Mouse (Mus musculus) forebrain, embryonic 16.5 days (tissue): Measurements from ENCODE around the gene Fuk. TPM values are rescaled to one million over a fixed set of nuclear protein-coding genes. Genes with fewer than 3 reads are reported as not detected.

Experiments
- ATAC-seq: fragments of 200-750 bp; cut with Nextera tagmentation; 2 replicates; pipeline ENCODE4 v1.8.0; 2017; ENCODE audit warnings: mild to moderate bottlenecking, moderate library complexity
- H3K27ac ChIP-seq: fragments of 300-500 bp; sonication (generic); 2 replicates; pipeline ENCODE4 v1.5.1; 2014; ENCODE audit warnings: low read length, control low read depth
- H3K27me3 ChIP-seq: fragments of 300-500 bp; sonication (generic); replicated peaks from 2 replicates; pipeline ENCODE4 v1.6.1; 2014; ENCODE audit warnings: low read length; ENCODE audit not compliant: control insufficient read depth, insufficient read depth
- H3K36me3 ChIP-seq: fragments of 300-500 bp; sonication (generic); 2 replicates; pipeline ENCODE4 v1.6.1; 2014; ENCODE audit not compliant: control insufficient read depth, insufficient read depth
- H3K4me1 ChIP-seq: fragments of 300-500 bp; sonication (generic); replicated peaks from 2 replicates; pipeline ENCODE4 v1.6.1; 2014; ENCODE audit warnings: low read length; ENCODE audit not compliant: control insufficient read depth, insufficient read depth
- H3K4me2 ChIP-seq: fragments of 300-500 bp; sonication (generic); 2 replicates; pipeline ENCODE4 v1.6.1; 2014; ENCODE audit warnings: mild to moderate bottlenecking, low read length, control low read depth
- H3K4me3 ChIP-seq: fragments of 300-500 bp; sonication (generic); replicated peaks from 2 replicates; pipeline ENCODE4 v1.5.1; 2014; ENCODE audit warnings: mild to moderate bottlenecking, low read length, control low read depth
- H3K9ac ChIP-seq: fragments of 300-500 bp; sonication (generic); replicated peaks from 2 replicates; pipeline ENCODE4 v1.6.1; 2014; ENCODE audit warnings: low read depth, low read length, control low read depth
- H3K9me3 ChIP-seq: fragments of 300-500 bp; sonication (generic); 2 replicates; pipeline ENCODE4 v1.6.1; 2016; ENCODE audit warnings: low read length; ENCODE audit not compliant: control insufficient read depth
- WGBS: fragments of 180-500 bp; shearing (Covaris S2); extraction: QIAGEN DNeasy Blood & Tissue Kit; methylation state at CpG from one replicate; pipeline ENCODE4 v1.1.7; 2014; 5-methylcytosine and 5-hydroxymethylcytosine counted together
- polyA plus RNA-seq: library from polyadenylated mRNA; unstranded; fragments of >200 nt; fragmentation: Nextera tagmentation; extraction: Ambion mirVana; gene quantifications from 2 replicates; pipeline ENCODE4 v1.2.1, GENCODE M21; 2015

The Fuk gene
- polyA plus RNA-seq, 1 experiment from 2014 or later, result 8.4 TPM

GRCm38 (mm10) chr8:110905404-110905803 is 3.1 kb upstream of the Fuk start:
- Histone ChIP-seq H3K4me1 (peaks cover 4% of the 10 kb centered on the region; the same call in 1 of the 2 replicates), H3K9me3 (no peaks in the 10 kb centered on the region), H3K36me3 (no peaks in the 10 kb centered on the region), H3K27ac (no peak overlapping the region), H3K9ac (no peak overlapping the region), H3K4me3 (no peak overlapping the region), H3K27me3 (no peaks in the 10 kb centered on the region), H3K4me2 (no peak overlapping the region)
- WGBS, result 89% methylated on average over 6 of the region's 6 CpGs
- no peak for ATAC-seq

- 58% methylated on average over 2 of the region's 2 CpGs for WGBS
- H3K4me1 ChIP-seq, result peaks cover 4% of the 10 kb centered on the region; the same call in 1 of the 2 replicates
- no peak; the same call in 1 of the 2 replicates for ATAC-seq
- H3K27me3 ChIP-seq, result no peaks in the 10 kb centered on the region
- no peak overlapping the region for H3K9ac ChIP-seq
- no peak overlapping the region for H3K27ac ChIP-seq
- H3K4me2 ChIP-seq, result peak overlapping the region; percentile 60; the same call in 1 of the 2 replicates
- peak overlapping the region; percentile 72; the same call in 1 of the 2 replicates for H3K4me3 ChIP-seq
- H3K9me3 ChIP-seq, result no peaks in the 10 kb centered on the region
- no peaks in the 10 kb centered on the region for H3K36me3 ChIP-seq
Observed at GRCm38 (mm10) chr8:110902579-110902965, 284 bp upstream of the Fuk start.

GRCm38 (mm10) chr8:110901056-110901455 is 1.2 kb downstream of the Fuk start:
- Histone ChIP-seq H3K9ac (no peak overlapping the region), H3K27ac (no peak overlapping the region), H3K4me2 (no peak overlapping the region), H3K4me1 (peaks cover 4% of the 10 kb centered on the region; the same call in 1 of the 2 replicates), H3K36me3 (no peaks in the 10 kb centered on the region), H3K9me3 (no peaks in the 10 kb centered on the region), H3K4me3 (no peak overlapping the region), H3K27me3 (no peaks in the 10 kb centered on the region)
- no peak for ATAC-seq
- 82% methylated on average over 3 of the region's 3 CpGs for WGBS

GRCm38 (mm10) chr8:110897495-110897894 is 4.8 kb downstream of the Fuk start:
- Histone ChIP-seq H3K27me3 (no peaks in the 10 kb centered on the region), H3K4me2 (no peak overlapping the region), H3K36me3 (no peaks in the 10 kb centered on the region), H3K9me3 (no peaks in the 10 kb centered on the region), H3K27ac (no peak overlapping the region), H3K4me3 (no peak overlapping the region), H3K4me1 (peaks cover 4% of the 10 kb centered on the region; the same call in 1 of the 2 replicates), H3K9ac (no peak overlapping the region)
- ATAC-seq, result no peak
- 93% methylated on average over 6 of the region's 6 CpGs for WGBS

GRCm38 (mm10) chr8:110895812-110896211 is 6.5 kb downstream of the Fuk start:
- Histone ChIP-seq H3K27me3 (no peaks in the 10 kb centered on the region), H3K4me3 (no peak overlapping the region), H3K27ac (no peak overlapping the region), H3K36me3 (no peaks in the 10 kb centered on the region), H3K9ac (no peak overlapping the region), H3K9me3 (no peaks in the 10 kb centered on the region), H3K4me1 (no peaks in the 10 kb centered on the region), H3K4me2 (no peak overlapping the region)
- ATAC-seq, result no peak
- 98% methylated on average over 13 of the region's 13 CpGs for WGBS

- Histone ChIP-seq H3K36me3 (no peaks in the 10 kb centered on the region), H3K27me3 (no peaks in the 10 kb centered on the region), H3K4me2 (no peak overlapping the region), H3K9ac (no peak overlapping the region), H3K4me1 (no peaks in the 10 kb centered on the region), H3K9me3 (no peaks in the 10 kb centered on the region), H3K27ac (no peak overlapping the region), H3K4me3 (no peak overlapping the region)
- no peak for ATAC-seq
- WGBS, result 86% methylated on average over 7 of the region's 9 CpGs
Observed at GRCm38 (mm10) chr8:110895254-110895653, 7.0 kb downstream of the Fuk start.

GRCm38 (mm10) chr8:110894851-110895250 is 7.4 kb downstream of the Fuk start:
- no peak for ATAC-seq
- no peak overlapping the region for H3K9ac ChIP-seq
- no peak overlapping the region for H3K27ac ChIP-seq
- H3K4me3 ChIP-seq, result no peak overlapping the region
- no peak overlapping the region for H3K4me2 ChIP-seq
- H3K27me3 ChIP-seq, result no peaks in the 10 kb centered on the region
- 85% methylated on average over 10 of the region's 10 CpGs for WGBS
- H3K9me3 ChIP-seq, result no peaks in the 10 kb centered on the region
- H3K36me3 ChIP-seq, result no peaks in the 10 kb centered on the region
- H3K4me1 ChIP-seq, result no peaks in the 10 kb centered on the region

GRCm38 (mm10) chr8:110892913-110893312 is 9.4 kb downstream of the Fuk start:
- Histone ChIP-seq H3K4me1 (no peaks in the 10 kb centered on the region), H3K9ac (no peak overlapping the region), H3K9me3 (no peaks in the 10 kb centered on the region), H3K36me3 (no peaks in the 10 kb centered on the region), H3K27ac (no peak overlapping the region), H3K27me3 (no peaks in the 10 kb centered on the region), H3K4me2 (no peak overlapping the region), H3K4me3 (no peak overlapping the region)
- 93% methylated on average over 2 of the region's 2 CpGs for WGBS
- no peak for ATAC-seq

- Histone ChIP-seq H3K4me2 (no peak overlapping the region), H3K27me3 (no peaks in the 10 kb centered on the region), H3K9ac (no peak overlapping the region), H3K4me3 (no peak overlapping the region), H3K9me3 (no peaks in the 10 kb centered on the region), H3K36me3 (no peaks in the 10 kb centered on the region; the same call in 1 of the 2 replicates), H3K27ac (no peak overlapping the region), H3K4me1 (no peaks in the 10 kb centered on the region)
- no peak for ATAC-seq
- WGBS, result 87% methylated on average over 7 of the region's 7 CpGs
Observed at GRCm38 (mm10) chr8:110892040-110892439, 10.2 kb downstream of the Fuk start.

- Histone ChIP-seq H3K36me3 (no peaks in the 10 kb centered on the region; the same call in 1 of the 2 replicates), H3K4me2 (no peak overlapping the region), H3K27me3 (no peaks in the 10 kb centered on the region), H3K9me3 (no peaks in the 10 kb centered on the region), H3K27ac (no peak overlapping the region), H3K9ac (no peak overlapping the region), H3K4me1 (no peaks in the 10 kb centered on the region), H3K4me3 (no peak overlapping the region)
- no peak for ATAC-seq
- 74% methylated on average over 12 of the region's 12 CpGs for WGBS
Observed at GRCm38 (mm10) chr8:110889904-110890470, 12.3 kb downstream of the Fuk start.
